Mouse (Mus musculus) olfactory bulb, adult 2 months (tissue): ENCODE data around the gene Abcc4.

Experiments used
- CTCF ChIP-seq: fragments of 200-500 bp; IDR thresholded peaks from 2 replicates; pipeline ENCODE4 v1.5.1; 2012; ENCODE audit warnings: low read depth, mild to moderate bottlenecking, low read length, moderate library complexity; ENCODE audit not compliant: insufficient read depth
- POLR2A ChIP-seq: fragments of 200-500 bp; IDR thresholded peaks from 2 replicates; pipeline ENCODE4 v1.6.1; 2012; ENCODE audit warnings: mild to moderate bottlenecking, low read depth, low read length, moderate library complexity; ENCODE audit not compliant: insufficient read depth

DNA sequence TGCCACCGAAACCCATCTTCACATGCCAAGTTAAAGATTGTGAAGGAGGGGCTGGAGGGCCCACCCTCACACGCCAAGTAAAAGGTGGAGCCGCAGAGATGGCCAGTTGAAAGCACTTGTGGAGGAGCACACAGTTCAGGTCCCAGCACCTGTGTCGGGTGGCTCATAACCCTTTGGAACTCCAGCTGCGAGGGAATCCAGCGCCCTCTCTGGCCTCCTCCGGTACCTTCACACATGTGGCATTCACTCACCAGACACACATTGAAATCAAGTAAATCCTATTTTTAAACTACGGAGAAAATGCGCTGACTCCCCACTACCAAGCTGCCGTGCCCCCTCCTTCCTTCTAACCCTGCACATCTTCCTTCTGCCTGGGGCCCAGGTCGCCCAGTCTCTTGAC is 95.2 kb downstream of the Abcc4 start:
- no peak for TF ChIP-seq CTCF
- no peak for TF ChIP-seq POLR2A
